Mouse (Mus musculus): Measurements from ENCODE around the gene Gm49361.
A peak's percentile ranks its signal among the peaks of the same experiment; 100 is the strongest.

Gm49361 gene

GRCm38 (mm10) chr14:57616339-57616965, 129.5 kb downstream of the Gm49361 start:
- no peak for DNase-seq

DNA sequence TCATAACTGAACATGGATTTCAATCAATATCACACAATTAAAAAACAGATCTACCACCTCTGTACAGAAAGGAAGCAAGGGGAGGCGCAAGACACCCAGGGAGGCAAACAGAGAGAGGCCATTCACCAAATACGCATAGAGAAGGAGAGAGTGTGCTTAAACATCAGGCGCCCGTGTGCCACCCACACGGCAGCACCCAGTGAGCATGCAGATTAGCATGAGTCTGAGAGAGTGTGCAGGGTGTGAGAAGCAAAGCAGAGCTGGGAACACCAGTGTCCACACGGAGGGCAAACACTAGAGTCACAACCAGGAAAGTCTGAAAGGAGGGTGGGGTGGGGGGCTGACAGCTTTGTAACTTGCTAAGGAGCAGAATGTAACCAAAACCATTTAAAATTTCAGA, 130.1 kb downstream of the Gm49361 start:
- no peak for DNase-seq

GRCm38 (mm10) chr14:57611034-57611433, 134.9 kb downstream of the Gm49361 start:
- DNase-seq, result no peak

DNA sequence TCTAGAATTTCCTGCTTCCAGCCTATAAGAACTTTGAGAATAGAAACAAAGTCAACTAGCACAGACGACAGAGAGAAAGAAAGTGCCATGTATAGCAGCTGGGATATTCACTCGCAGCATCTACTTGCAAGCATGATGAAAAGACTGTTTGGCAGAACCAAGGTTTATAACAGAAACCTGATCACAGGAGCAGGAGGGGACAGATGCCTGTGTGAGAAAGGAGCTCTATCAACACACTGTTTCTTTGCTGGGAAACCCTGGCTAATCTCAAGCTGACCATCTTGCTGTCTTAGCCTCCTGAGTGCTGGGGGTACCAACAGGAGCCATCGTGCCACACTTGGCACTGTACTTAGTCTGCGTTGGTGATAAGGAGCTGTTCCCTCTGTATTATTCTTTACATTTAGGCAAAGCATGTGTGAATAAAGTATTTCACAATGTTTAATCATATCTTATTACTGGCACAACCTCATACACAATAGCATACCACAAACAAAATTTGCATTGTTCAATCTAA, 136.0 kb downstream of the Gm49361 start:
- no peak for DNase-seq

GRCm38 (mm10) chr14:57607500-57607899, 138.4 kb downstream of the Gm49361 start:
- DNase-seq, result peak; percentile 96 to 97

GRCm38 (mm10) chr14:57606663-57607365, 139.1 kb downstream of the Gm49361 start:
- no peak for DNase-seq

DNA sequence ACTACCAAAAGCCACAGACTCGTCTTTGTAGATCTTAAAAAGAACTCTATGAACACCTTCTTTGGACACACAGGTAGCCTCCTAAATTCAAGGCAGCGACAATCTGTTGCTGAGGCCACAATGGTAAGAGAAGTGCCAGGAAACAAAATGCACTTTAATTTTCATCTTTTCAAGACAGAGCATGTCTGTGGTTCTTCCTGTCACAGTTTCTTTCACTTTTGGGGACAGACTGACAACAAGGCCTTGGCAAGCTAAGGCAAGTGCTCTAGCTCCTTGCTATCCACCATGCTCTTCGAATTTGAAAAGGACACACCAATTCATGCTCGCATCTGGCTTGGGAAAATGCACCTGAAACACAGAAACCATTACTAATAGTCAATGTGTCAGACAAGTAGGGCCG, 152.6 kb downstream of the Gm49361 start:
- no peak for DNase-seq

Data from lung, postnatal 4 days (tissue).